ENCODE assay signal across 9 mouse cellular contexts in genomic region chr17:44973489-44973888, GRCm38 (mm10).
A peak's percentile ranks its signal among the peaks of the same experiment; 100 is the strongest.
DNase-seq lines count a peak whose midpoint lies in the region; ATAC-seq lines count a peak whose summit lies in the region.
"Had no signal": no experiment of that assay in that cellular context is flagged by ENCODE, and none has a peak within 500 bp of the region (broad histone marks: within the 10 kb centered on the region; RNA-seq: fewer than 3 reads in every experiment).

No protein-coding gene starts in this region.

- H3K27me3 ChIP-seq in kidney, embryonic 16.5 days (ENCODE audit: insufficient read depth, low read length): no peaks in the 10 kb centered on the region
- H3K27me3 ChIP-seq in stomach, embryonic 16.5 days (ENCODE audit: control insufficient read depth, insufficient read depth, low read length): no peaks in the 10 kb centered on the region

- no peak overlapping the region for H3K9ac ChIP-seq in kidney, embryonic 16.5 days (replicated peaks; ENCODE audit: low read length)
- no peak overlapping the region for H3K9ac ChIP-seq in stomach, embryonic 16.5 days (ENCODE audit: low read length)

- ATAC-seq in kidney, embryonic 16.5 days (ENCODE audit: low FRiP score, low TSS enrichment): peak; percentile 95
- ATAC-seq in stomach, embryonic 16.5 days (ENCODE audit: insufficient read depth, low FRiP score): 0 out of 2 replicates have a peak, but pooled peaks have one; percentile 29

- H3K4me1 ChIP-seq in kidney, embryonic 16.5 days (ENCODE audit: insufficient read depth, low read length): 0 out of 2 replicates have a peak, but pooled peaks cover 2% of the 10 kb centered on the region
- peaks cover 8% of the 10 kb centered on the region; the same call in 1 of the 2 replicates for H3K4me1 ChIP-seq in stomach, embryonic 16.5 days (ENCODE audit: control insufficient read depth, insufficient read depth, low read length)

- no peak overlapping the region for H3K27ac ChIP-seq in kidney, embryonic 16.5 days (ENCODE audit: low read length)
- no peak overlapping the region for H3K27ac ChIP-seq in stomach, embryonic 16.5 days (ENCODE audit: low read length)
- H3K27ac ChIP-seq: left cerebral cortex, adult 2 months had no signal

- DNase-seq in lung, postnatal 36 days: peak; percentile 12
- DNase-seq in lung, postnatal 4 days: no peak
- peak; percentile 2 for DNase-seq in c-Kit-positive CD71-positive TER-119-positive erythroid progenitor cells, embryonic 14.5 days (ENCODE audit: low spot score)
- no peak for DNase-seq in yolk sac, embryonic 10.5 days (ENCODE audit: low spot score)
- DNase-seq in right cerebral cortex, postnatal 25 days: no peak
- DNase-seq: heart, adult 11 months had no signal

- H3K4me2 ChIP-seq in kidney, embryonic 16.5 days (replicated peaks; ENCODE audit: low read depth, low read length): no peak overlapping the region
- H3K4me2 ChIP-seq in stomach, embryonic 16.5 days (ENCODE audit: low read depth, low read length): no peak overlapping the region

- no peaks in the 10 kb centered on the region for H3K36me3 ChIP-seq in kidney, embryonic 16.5 days (ENCODE audit: insufficient read depth, low read length)
- no peaks in the 10 kb centered on the region for H3K36me3 ChIP-seq in stomach, embryonic 16.5 days (ENCODE audit: control insufficient read depth, insufficient read depth, low read length)

- H3K9me3 ChIP-seq in kidney, embryonic 16.5 days (ENCODE audit: low read length): no peaks in the 10 kb centered on the region
- no peaks in the 10 kb centered on the region for H3K9me3 ChIP-seq in stomach, embryonic 16.5 days (replicated peaks; ENCODE audit: control insufficient read depth, low read length)

- 50% methylated on average over 4 of the region's 4 CpGs for WGBS in kidney, embryonic 16.5 days
- 51% methylated on average over 4 of the region's 4 CpGs for WGBS in stomach, embryonic 16.5 days

- H3K4me3 ChIP-seq in kidney, embryonic 16.5 days (ENCODE audit: low read length): no peak overlapping the region
- no peak overlapping the region for H3K4me3 ChIP-seq in stomach, embryonic 16.5 days (replicated peaks; ENCODE audit: low read length)
- H3K4me3 ChIP-seq: left cerebral cortex, adult 2 months had no signal

Comparison
In these comparisons a context has a peak if more than half of its experiments do, and no peak if none do; other contexts are left out.
1. DNase-seq: peak in lung, postnatal 36 days (single experiment) and c-Kit-positive CD71-positive TER-119-positive erythroid progenitor cells, embryonic 14.5 days (single experiment); none in lung, postnatal 4 days (0 of 2), yolk sac, embryonic 10.5 days (single experiment) and right cerebral cortex, postnatal 25 days (single experiment).